Mouse (Mus musculus) thymus, adult 2 months (tissue): ENCODE data around the gene Cdk17.

Source experiments
- CTCF ChIP-seq: fragments of 200-500 bp; IDR thresholded peaks from 2 replicates; pipeline ENCODE4 v1.5.1; 2012; ENCODE audit warnings: mild to moderate bottlenecking, control low read depth, low read length, moderate library complexity, borderline replicate concordance; ENCODE audit not compliant: control insufficient read depth, poor library complexity, insufficient read depth; ENCODE audit errors: extremely low read depth
- POLR2A ChIP-seq: fragments of 200-500 bp; IDR thresholded peaks from 2 replicates; pipeline ENCODE4 v1.6.1; 2012; ENCODE audit warnings: mild to moderate bottlenecking, low read length, control low read depth, moderate library complexity; ENCODE audit not compliant: control insufficient read depth, poor library complexity, insufficient read depth; ENCODE audit errors: extremely low read depth

DNA sequence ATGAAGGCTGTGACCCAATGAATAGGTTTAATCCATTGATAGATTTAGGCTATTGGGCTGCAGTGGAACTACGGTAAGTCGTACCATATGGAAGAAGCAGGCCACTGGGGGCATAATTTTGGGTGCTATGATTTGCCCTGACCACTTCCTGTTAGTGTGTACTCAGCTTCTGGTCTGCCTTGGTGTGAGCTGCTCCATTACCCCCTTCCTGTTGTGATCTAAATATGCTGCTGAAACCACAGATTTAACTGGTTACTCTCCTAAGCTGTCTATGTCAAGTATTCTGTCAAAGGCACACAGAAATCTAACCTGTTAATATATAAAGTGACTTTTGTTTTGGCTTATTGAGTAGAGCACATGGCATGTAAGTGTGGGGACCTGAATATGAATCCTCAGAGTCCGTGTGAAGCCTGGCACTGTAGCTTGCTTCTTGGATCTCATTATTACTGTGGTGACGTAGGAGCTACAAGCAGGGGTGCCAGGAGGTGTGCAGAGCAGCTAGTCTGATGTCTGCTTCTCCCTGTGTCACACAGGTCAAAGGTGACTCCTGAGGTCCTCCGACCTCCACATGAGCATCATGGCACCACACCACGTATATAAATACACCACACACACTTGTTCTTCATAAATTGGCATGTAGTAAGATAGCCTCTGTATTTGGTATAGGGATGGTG lies 10.6 kb downstream of the Cdk17 start:
- TF ChIP-seq CTCF (no peak), POLR2A (no peak)
